Mouse (Mus musculus) heart, adult 2 months (tissue): ENCODE measurements around the gene Cdkl4. TPM values are rescaled to one million over a fixed set of nuclear protein-coding genes. Genes with fewer than 3 reads are reported as not detected.

Experiments
- DNase-seq, 2 experiments: peaks; one replicate each; pipeline ENCODE4 v3.0.0; 2021
- H3K27ac ChIP-seq: fragments of 200-600 bp; 2 replicates; pipeline ENCODE4 v1.8.1; 2022
- H3K27me3 ChIP-seq: fragments of 200-500 bp; 2 replicates; pipeline ENCODE4 v1.6.1; 2012; ENCODE audit warnings: mild to moderate bottlenecking, low read length, inconsistent platforms, mixed read lengths; ENCODE audit not compliant: control insufficient read depth, insufficient read depth
- H3K36me3 ChIP-seq: fragments of 200-500 bp; 2 replicates; pipeline ENCODE4 v1.6.1; 2012; ENCODE audit warnings: low read length, inconsistent platforms; ENCODE audit not compliant: control insufficient read depth, insufficient read depth
- H3K4me1 ChIP-seq: fragments of 200-500 bp; 2 replicates; pipeline ENCODE4 v1.6.1; 2011; ENCODE audit warnings: low read length; ENCODE audit not compliant: control insufficient read depth, insufficient read depth
- H3K4me3 ChIP-seq: fragments of 200-600 bp; 2 replicates; pipeline ENCODE4 v1.8.1; 2022
- H3K79me2 ChIP-seq: fragments of 200-500 bp; replicated peaks from 2 replicates; pipeline ENCODE4 v1.6.1; 2012; ENCODE audit warnings: mild to moderate bottlenecking, inconsistent platforms, low read length, moderate library complexity, mixed read lengths; ENCODE audit not compliant: control insufficient read depth, insufficient read depth
- H3K9ac ChIP-seq: fragments of 200-500 bp; 2 replicates; pipeline ENCODE4 v1.6.1; 2012; ENCODE audit warnings: low read depth, mild to moderate bottlenecking, control low read depth, inconsistent platforms, low read length, mixed read lengths
- CTCF ChIP-seq: fragments of 200-600 bp; IDR thresholded peaks from 2 replicates; pipeline ENCODE4 v1.8.1; 2022; ENCODE audit warnings: antibody characterized with exemption, mild to moderate bottlenecking, moderate library complexity
- EP300 ChIP-seq: fragments of 200-500 bp; IDR thresholded peaks from 2 replicates; pipeline ENCODE4 v1.6.1; 2011; ENCODE audit warnings: low read depth, low read length, control low read depth; ENCODE audit not compliant: insufficient read depth
- POLR2A ChIP-seq: fragments of 200-500 bp; IDR thresholded peaks from 2 replicates; pipeline ENCODE4 v1.6.1; 2011; ENCODE audit warnings: mild to moderate bottlenecking, low read depth, low read length, control low read depth; ENCODE audit not compliant: insufficient read depth
- WGBS: fragments of 180-500 bp; shearing (Covaris S2); methylation state at CpG from one replicate; pipeline ENCODE4 v1.1.7; 2018; 5-methylcytosine and 5-hydroxymethylcytosine counted together
- intact Hi-C: fragments of 180-260 bp; cut with DNase I; formaldehyde crosslinking; loops from one replicate; pipeline ENCODE4 v1.15.1; 2025
- polyA plus RNA-seq: library from polyadenylated mRNA; depleted of rRNA; stranded (reverse); fragments of >200 nt; gene quantifications from 2 replicates; pipeline ENCODE4 v1.2.3, GENCODE M21; 2012
- total RNA-seq, 2 experiments: library from RNA; stranded (reverse); gene quantifications; 2 replicates each; pipeline ENCODE4 v1.2.3; 2021

Cdkl4 gene
- total and polyA plus RNA-seq, 3 experiments, result 0.18 TPM; not detected in 1

- Histone ChIP-seq H3K9ac (no peak overlapping the region), H3K4me3 (no peak overlapping the region), H3K36me3 (no peaks in the 10 kb centered on the region), H3K27ac (no peak overlapping the region), H3K4me1 (no peaks in the 10 kb centered on the region), H3K27me3 (no peaks in the 10 kb centered on the region), H3K79me2 (no peaks in the 10 kb centered on the region)
- WGBS, result 85% methylated on average over 12 of the region's 12 CpGs
- intact Hi-C loops, result no loop called here
- TF ChIP-seq CTCF, result no peak
- no peak for TF ChIP-seq POLR2A
- TF ChIP-seq EP300, result no peak
- DNase-seq, result no peak
Measured at GRCm38 (mm10) chr17:80518811-80519210, 58.8 kb downstream of the Cdkl4 start.

DNA sequence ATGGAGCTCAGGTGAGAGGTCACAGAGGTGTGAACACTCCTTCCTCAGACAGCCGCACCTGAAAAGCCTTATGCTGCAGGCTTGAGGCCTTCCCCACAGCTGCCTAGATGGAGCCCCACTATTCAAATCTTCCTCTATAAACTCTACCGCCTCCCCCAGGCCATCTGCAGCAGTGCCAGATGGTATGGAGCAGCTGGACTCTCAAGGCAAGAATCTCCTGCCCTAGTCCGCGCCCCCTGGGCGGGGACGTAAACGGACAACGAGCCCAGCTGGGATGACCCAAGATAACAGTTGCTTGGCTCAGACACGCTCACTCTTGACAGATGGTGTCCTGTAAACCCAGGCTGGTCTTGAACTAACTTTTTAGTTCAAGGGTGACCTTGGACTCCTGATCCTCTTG, 60.4 kb downstream of the Cdkl4 start:
- H3K4me3 ChIP-seq, result no peak overlapping the region
- TF ChIP-seq POLR2A (no peak), EP300 (no peak), CTCF (no peak)
- H3K27ac ChIP-seq, result no peak overlapping the region
- intact Hi-C loops, result no loop called here
- H3K9ac ChIP-seq, result no peak overlapping the region
- no peaks in the 10 kb centered on the region for H3K79me2 ChIP-seq
- no peaks in the 10 kb centered on the region for H3K27me3 ChIP-seq
- no peaks in the 10 kb centered on the region for H3K4me1 ChIP-seq
- no peaks in the 10 kb centered on the region for H3K36me3 ChIP-seq
- WGBS, result 80% methylated on average over 9 of the region's 9 CpGs
- DNase-seq, result no peak

GRCm38 (mm10) chr17:80515956-80516355, 61.7 kb downstream of the Cdkl4 start:
- no peaks in the 10 kb centered on the region for H3K36me3 ChIP-seq
- no peak overlapping the region for H3K4me3 ChIP-seq
- TF ChIP-seq EP300, result no peak
- no peak for TF ChIP-seq POLR2A
- TF ChIP-seq CTCF, result no peak
- H3K27ac ChIP-seq, result no peak overlapping the region
- H3K9ac ChIP-seq, result no peak overlapping the region
- intact Hi-C loops, result no loop called here
- H3K4me1 ChIP-seq, result no peaks in the 10 kb centered on the region
- WGBS, result 86% methylated on average over 9 of the region's 9 CpGs
- DNase-seq, result no peak
- H3K27me3 ChIP-seq, result no peaks in the 10 kb centered on the region
- H3K79me2 ChIP-seq, result no peaks in the 10 kb centered on the region

- H3K36me3 ChIP-seq, result no peaks in the 10 kb centered on the region
- DNase-seq, result no peak
- no peaks in the 10 kb centered on the region for H3K79me2 ChIP-seq
- WGBS, result 95% methylated on average over 7 of the region's 7 CpGs
- H3K4me1 ChIP-seq, result no peaks in the 10 kb centered on the region
- no peak overlapping the region for H3K9ac ChIP-seq
- no peak for TF ChIP-seq EP300
- TF ChIP-seq POLR2A, result no peak
- no peak for TF ChIP-seq CTCF
- intact Hi-C loops, result no loop called here
- H3K27me3 ChIP-seq, result no peaks in the 10 kb centered on the region
- no peak overlapping the region for H3K4me3 ChIP-seq
- H3K27ac ChIP-seq, result no peak overlapping the region
Measured at GRCm38 (mm10) chr17:80515513-80515912, 62.1 kb downstream of the Cdkl4 start.

DNA sequence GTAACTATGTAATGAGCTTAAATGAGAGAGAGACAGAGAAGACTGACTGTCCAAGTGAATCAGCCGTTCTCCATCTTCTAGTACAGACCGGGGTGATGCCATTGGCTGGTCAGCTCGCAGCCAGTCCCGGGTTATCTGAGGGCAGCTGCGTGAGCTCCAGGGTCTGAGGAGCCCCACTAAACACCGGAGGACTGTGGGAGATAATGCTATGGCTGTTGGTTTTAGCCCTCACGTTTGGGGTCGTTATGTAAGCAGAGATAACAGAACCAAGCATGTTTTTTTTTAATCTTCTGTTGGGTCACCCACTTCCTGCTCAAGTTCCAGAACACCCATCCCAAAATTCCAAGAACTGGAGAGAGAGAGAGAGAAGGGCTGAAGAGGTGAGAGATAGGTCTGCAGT, 63.8 kb downstream of the Cdkl4 start:
- H3K4me1 ChIP-seq, result no peaks in the 10 kb centered on the region
- no peak overlapping the region for H3K4me3 ChIP-seq
- intact Hi-C loops, result no loop called here
- H3K27ac ChIP-seq, result no peak overlapping the region
- no peaks in the 10 kb centered on the region for H3K79me2 ChIP-seq
- TF ChIP-seq POLR2A (no peak), EP300 (no peak), CTCF (no peak)
- DNase-seq, result no peak
- H3K36me3 ChIP-seq, result no peaks in the 10 kb centered on the region
- H3K9ac ChIP-seq, result no peak overlapping the region
- H3K27me3 ChIP-seq, result no peaks in the 10 kb centered on the region
- WGBS, result 26% methylated on average over 8 of the region's 8 CpGs

DNA sequence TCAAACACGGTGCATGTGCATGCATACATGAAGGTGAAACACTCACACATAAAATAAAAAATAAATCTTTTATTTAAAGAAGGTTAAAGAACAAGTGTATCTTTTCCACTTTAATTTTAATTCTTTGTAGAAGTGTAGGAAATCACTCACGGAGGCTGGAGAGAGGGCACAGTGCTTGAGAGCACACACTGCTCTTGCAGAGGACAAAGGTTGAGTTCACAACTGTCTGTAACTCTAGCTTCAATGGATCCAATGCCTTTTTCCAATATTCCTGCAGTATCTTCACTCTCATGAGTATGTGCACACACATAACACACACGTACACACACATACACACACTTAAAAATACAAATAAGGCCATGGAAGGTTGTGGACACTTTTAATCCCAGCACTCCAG, 67.2 kb downstream of the Cdkl4 start:
- H3K9ac ChIP-seq, result no peak overlapping the region
- TF ChIP-seq CTCF (no peak), EP300 (no peak), POLR2A (no peak)
- no peaks in the 10 kb centered on the region for H3K36me3 ChIP-seq
- H3K27ac ChIP-seq, result no peak overlapping the region
- no peak overlapping the region for H3K4me3 ChIP-seq
- no peaks in the 10 kb centered on the region for H3K79me2 ChIP-seq
- 83% methylated on average over 3 of the region's 3 CpGs for WGBS
- intact Hi-C loops, result no loop called here
- H3K27me3 ChIP-seq, result no peaks in the 10 kb centered on the region
- DNase-seq, result no peak
- H3K4me1 ChIP-seq, result no peaks in the 10 kb centered on the region
